Mouse (Mus musculus): ENCODE measurements at regions not wholly inside any gene's neighbourhood (a gene's known extent, or its start where the extent isn't known, plus 50 kb on each side); places are given as distances from the start of the nearest gene placed in this dataset.

DNA sequence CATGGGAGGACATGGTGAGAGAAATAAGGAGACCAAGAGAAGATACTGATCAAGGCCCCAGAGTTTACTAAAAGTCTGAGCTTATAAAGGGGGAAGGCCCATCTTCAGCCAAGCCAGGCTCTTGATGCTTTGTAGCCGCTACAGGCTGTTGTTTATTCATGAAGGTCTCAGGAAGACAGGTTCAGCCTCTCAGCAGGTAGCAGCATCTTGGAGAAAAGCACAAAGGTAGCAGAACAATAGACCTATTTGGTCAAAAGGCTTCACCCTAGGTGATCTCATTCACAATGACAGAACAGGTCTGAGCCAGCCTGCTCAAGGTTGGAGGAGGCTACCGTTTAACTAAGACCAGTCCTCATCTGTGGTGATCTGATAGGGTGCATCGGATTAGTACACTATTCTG lies 185.5 kb upstream of the Gm11096 start:
- Histone ChIP-seq H3K4me3 (ENCODE audit: control insufficient read depth in 1 of 2, insufficient read depth in 1 of 2, low read depth in 2 of 2, low read length in 2 of 2) (no peak overlapping the region), H3K9ac (ENCODE audit: control insufficient read depth, low read depth, low read length, poor library complexity, severe bottlenecking) (no peak overlapping the region), H3K9me3 (replicated peaks; ENCODE audit: insufficient read depth, low read length) (no peaks in the 10 kb centered on the region), H3K27ac (ENCODE audit: control insufficient read depth, low read depth, low read length) (no peak overlapping the region), H3K27me3 (ENCODE audit: control insufficient read depth in 1 of 2, insufficient read depth in 2 of 2, low read length in 2 of 2) (no peaks in the 10 kb centered on the region), H3K4me1 (ENCODE audit: control insufficient read depth in 1 of 2, insufficient read depth in 2 of 2, low read length in 2 of 2) (no peaks in the 10 kb centered on the region), H3K36me3 (ENCODE audit: control insufficient read depth in 1 of 2, insufficient read depth in 2 of 2, low read length in 2 of 2) (no peaks in the 10 kb centered on the region), H3K79me2 (ENCODE audit: control insufficient read depth, insufficient read depth, low read length, poor library complexity) (no peaks in the 10 kb centered on the region)
- DNase-seq (ENCODE audit: low read depth, low spot score): no peak
- TF ChIP-seq SIN3A (IDR thresholded peaks at IDR 0.05; ENCODE audit: low read length) (no peak), RCOR1 (IDR thresholded peaks at IDR 0.05; ENCODE audit: low read depth, low read length) (no peak), MAX (IDR thresholded peaks at IDR 0.05; ENCODE audit: low read length) (no peak), BHLHE40 (IDR thresholded peaks at IDR 0.05; ENCODE audit: borderline replicate concordance, low read depth, low read length) (no peak)

GRCm38 (mm10) chr17:81250748-81251147 lies 185.9 kb upstream of the Thumpd2 start:
- Histone ChIP-seq H3K4me1 (ENCODE audit: control insufficient read depth in 1 of 2, insufficient read depth in 2 of 2, low read length in 2 of 2) (no peaks in the 10 kb centered on the region), H3K36me3 (ENCODE audit: control insufficient read depth in 1 of 2, insufficient read depth in 2 of 2, low read length in 2 of 2) (no peaks in the 10 kb centered on the region), H3K4me3 (ENCODE audit: control insufficient read depth in 1 of 2, insufficient read depth in 1 of 2, low read depth in 2 of 2, low read length in 2 of 2) (no peak overlapping the region), H3K79me2 (ENCODE audit: control insufficient read depth, insufficient read depth, low read length, poor library complexity) (no peaks in the 10 kb centered on the region), H3K9me3 (replicated peaks; ENCODE audit: insufficient read depth, low read length) (no peaks in the 10 kb centered on the region), H3K9ac (ENCODE audit: control insufficient read depth, low read depth, low read length, poor library complexity, severe bottlenecking) (no peak overlapping the region), H3K27ac (ENCODE audit: control insufficient read depth, low read depth, low read length) (no peak overlapping the region), H3K27me3 (ENCODE audit: control insufficient read depth in 1 of 2, insufficient read depth in 2 of 2, low read length in 2 of 2) (no peaks in the 10 kb centered on the region)
- DNase-seq (ENCODE audit: low read depth, low spot score): no peak
- TF ChIP-seq POLR2AphosphoS2 (IDR thresholded peaks at IDR 0.05; ENCODE audit: low read length): no peak
- no peak for TF ChIP-seq TBP (IDR thresholded peaks at IDR 0.05; ENCODE audit: low read depth, low read length)
- no peak for TF ChIP-seq MAX (IDR thresholded peaks at IDR 0.05; ENCODE audit: low read length)
- no peak for TF ChIP-seq GABPA (IDR thresholded peaks at IDR 0.05; ENCODE audit: low read depth, low read length)
- TF ChIP-seq POLR2A (IDR thresholded peaks at IDR 0.05; ENCODE audit: control insufficient read depth in 1 of 2, insufficient read depth in 1 of 2, low read depth in 1 of 2, low read length in 2 of 2, poor library complexity in 1 of 2): no peak
- no peak for TF ChIP-seq ZC3H11A (IDR thresholded peaks at IDR 0.05; ENCODE audit: low read depth, low read length)
- no peak for TF ChIP-seq CHD2 (IDR thresholded peaks at IDR 0.05; ENCODE audit: low read length)
- TF ChIP-seq SMC3 (IDR thresholded peaks at IDR 0.05; ENCODE audit: low read depth, low read length): no peak
- no peak for TF ChIP-seq NRF1 (IDR thresholded peaks at IDR 0.05; ENCODE audit: insufficient read depth, low read depth, low read length, poor library complexity, severe bottlenecking)
- no peak for TF ChIP-seq MAFK (IDR thresholded peaks at IDR 0.05; ENCODE audit: borderline replicate concordance, low read depth, low read length)
- TF ChIP-seq ELF1 (IDR thresholded peaks at IDR 0.05; ENCODE audit: low read depth, low read length): no peak
- TF ChIP-seq RCOR1 (IDR thresholded peaks at IDR 0.05; ENCODE audit: low read depth, low read length): no peak
- no peak for TF ChIP-seq NELFE (IDR thresholded peaks at IDR 0.05; ENCODE audit: low read depth, low read length)
- no peak for TF ChIP-seq CTCF (IDR thresholded peaks at IDR 0.05 in 2 of 3, conservative IDR thresholded peaks at IDR 0.05 in 1 of 3; ENCODE audit: control insufficient read depth in 1 of 3, insufficient read depth in 1 of 3, low read depth in 2 of 3, low read length in 3 of 3, poor library complexity in 1 of 3, severe bottlenecking in 1 of 3)
- no peak for TF ChIP-seq TCF12 (IDR thresholded peaks at IDR 0.05; ENCODE audit: low read depth, low read length)
- TF ChIP-seq SIN3A (IDR thresholded peaks at IDR 0.05; ENCODE audit: low read length): no peak
- TF ChIP-seq E2F4 (IDR thresholded peaks at IDR 0.05; ENCODE audit: borderline replicate concordance, low read depth, low read length): no peak
- TF ChIP-seq ETS1 (IDR thresholded peaks at IDR 0.05; ENCODE audit: low read depth, low read length): no peak
